Mouse (Mus musculus) CH12.LX (cell line): Measurements from ENCODE around the gene Cpne8. TPM values are rescaled to one million over a fixed set of nuclear protein-coding genes. Genes with fewer than 3 reads are reported as not detected.

Source experiments
- DNase-seq: peaks from one replicate; pipeline ENCODE4 v3.0.0-alpha.2; 2013; ENCODE audit errors: extremely low read depth
- H3K27ac ChIP-seq: 2 replicates; pipeline ENCODE4 v1.5.1; 2012; ENCODE audit warnings: low read depth, mild to moderate bottlenecking, control low read depth, moderate library complexity; ENCODE audit not compliant: insufficient read depth
- H3K27me3 ChIP-seq: replicated peaks from 2 replicates; pipeline ENCODE3; 2012; ENCODE audit warnings: inconsistent platforms
- H3K36me3 ChIP-seq, 2 experiments: replicated peaks in 1 of 2; 2 replicates each; pipeline versions ENCODE3 to v1.6.1; 2012; ENCODE audit warnings: inconsistent platforms in 1 of 2, low read length in 1 of 2, mild to moderate bottlenecking in 1 of 2, mixed read lengths in 1 of 2, moderate library complexity in 1 of 2; ENCODE audit not compliant: control insufficient read depth in 1 of 2, insufficient read depth in 1 of 2
- H3K4me1 ChIP-seq, 2 experiments: 2 replicates each; pipeline ENCODE4 v1.6.1; 2012; ENCODE audit warnings: inconsistent platforms in 1 of 2, moderate library complexity in 1 of 2; ENCODE audit not compliant: insufficient read depth in 2 of 2, control insufficient read depth in 1 of 2
- H3K4me2 ChIP-seq: 2 replicates; pipeline ENCODE4 v1.6.1; 2012; ENCODE audit warnings: low read depth, mild to moderate bottlenecking, control low read depth; ENCODE audit not compliant: poor library complexity, insufficient read depth, severe bottlenecking
- H3K4me3 ChIP-seq, 3 experiments: fragments of 150-350 bp in 1 of 3; sonication (generic) in 1 of 3; replicated peaks in 1 of 3; 2 replicates each; pipeline versions ENCODE3 to v1.5.1; 2011 to 2012; ENCODE audit warnings: low read depth in 2 of 3, low read length in 2 of 3, mild to moderate bottlenecking in 2 of 3, moderate library complexity in 2 of 3, control low read depth in 1 of 3, improper control_type of control experiment in 1 of 3, inconsistent platforms in 1 of 3, mixed read lengths in 1 of 3; ENCODE audit not compliant: poor library complexity in 1 of 3
- H3K79me2 ChIP-seq: replicated peaks from 2 replicates; pipeline ENCODE4 v1.6.1; 2012; ENCODE audit warnings: mild to moderate bottlenecking, moderate library complexity; ENCODE audit not compliant: control insufficient read depth, poor library complexity, insufficient read depth, severe bottlenecking; ENCODE audit errors: extremely low read depth
- H3K9ac ChIP-seq: 2 replicates; pipeline ENCODE4 v1.6.1; 2012; ENCODE audit warnings: low read depth, mild to moderate bottlenecking, control low read depth, moderate library complexity; ENCODE audit not compliant: insufficient read depth
- H3K9me3 ChIP-seq: replicated peaks from 2 replicates; pipeline ENCODE3; 2012; ENCODE audit warnings: low read length, inconsistent platforms, mixed read lengths
- BHLHE40 ChIP-seq: IDR thresholded peaks from 2 replicates; pipeline ENCODE4 v1.6.1; 2011; ENCODE audit warnings: mild to moderate bottlenecking, low read depth, low read length, improper control_type of control experiment
- CHD1 ChIP-seq: IDR thresholded peaks from 2 replicates; pipeline ENCODE4 v1.6.1; 2012; ENCODE audit warnings: low read depth, low read length, improper control_type of control experiment, inconsistent platforms
- CTCF ChIP-seq, 2 experiments: IDR thresholded peaks in 1 of 2; conservative IDR thresholded peaks in 1 of 2; 2 replicates each; pipeline ENCODE4 v1.5.1; 2011 to 2012; ENCODE audit warnings: low read depth in 2 of 2, low read length in 2 of 2, improper control_type of control experiment in 1 of 2, inconsistent platforms in 1 of 2, mild to moderate bottlenecking in 1 of 2, moderate library complexity in 1 of 2
- ETS1 ChIP-seq: conservative IDR thresholded peaks from 2 replicates; pipeline ENCODE4 v1.6.1; 2012; ENCODE audit warnings: low read depth, mild to moderate bottlenecking, inconsistent platforms, low read length, improper control_type of control experiment, moderate library complexity
- IRF4 ChIP-seq: IDR thresholded peaks from 2 replicates; pipeline ENCODE4 v1.6.1; 2014; ENCODE audit warnings: low read depth, mild to moderate bottlenecking, inconsistent platforms, low read length, improper control_type of control experiment
- JUND ChIP-seq: conservative IDR thresholded peaks from 2 replicates; pipeline ENCODE4 v1.6.1; 2011; ENCODE audit warnings: low read depth, low read length, improper control_type of control experiment
- KAT2A ChIP-seq: IDR thresholded peaks from 2 replicates; pipeline ENCODE4 v1.6.1; 2012; ENCODE audit warnings: low read length, improper control_type of control experiment, inconsistent platforms; ENCODE audit not compliant: insufficient replicate concordance
- MAFK ChIP-seq: IDR thresholded peaks from 2 replicates; pipeline ENCODE4 v1.6.1; 2011; ENCODE audit warnings: low read length, improper control_type of control experiment; ENCODE audit not compliant: insufficient replicate concordance
- MEF2A ChIP-seq: IDR thresholded peaks from 2 replicates; pipeline ENCODE4 v1.6.1; 2014; ENCODE audit warnings: low read depth, mild to moderate bottlenecking, inconsistent platforms, low read length, improper control_type of control experiment, borderline replicate concordance
- MXI1 ChIP-seq: IDR thresholded peaks from 2 replicates; pipeline ENCODE4 v1.6.1; 2011; ENCODE audit warnings: mild to moderate bottlenecking, low read depth, low read length, improper control_type of control experiment
- MYC ChIP-seq: IDR thresholded peaks from 2 replicates; pipeline ENCODE4 v1.6.1; 2011; ENCODE audit warnings: low read depth, mild to moderate bottlenecking, improper control_type of control experiment, low read length
- NELFE ChIP-seq: IDR thresholded peaks from 2 replicates; pipeline ENCODE4 v1.6.1; 2011; ENCODE audit warnings: low read depth, low read length, improper control_type of control experiment
- POLR2A ChIP-seq: IDR thresholded peaks from 2 replicates; pipeline ENCODE4 v1.6.1; 2011; ENCODE audit warnings: low read depth, mild to moderate bottlenecking, improper control_type of control experiment, low read length
- POLR2AphosphoS2 ChIP-seq: IDR thresholded peaks from 2 replicates; pipeline ENCODE4 v1.6.1; 2011; ENCODE audit warnings: low read depth, low read length, improper control_type of control experiment
- RAD21 ChIP-seq: IDR thresholded peaks from 2 replicates; pipeline ENCODE4 v1.6.1; 2011; ENCODE audit warnings: low read depth, mild to moderate bottlenecking, low read length, improper control_type of control experiment, moderate library complexity
- RCOR1 ChIP-seq: conservative IDR thresholded peaks from 2 replicates; pipeline ENCODE4 v1.6.1; 2012; ENCODE audit warnings: low read depth, mild to moderate bottlenecking, inconsistent platforms, low read length, improper control_type of control experiment
- SIN3A ChIP-seq: IDR thresholded peaks from 2 replicates; pipeline ENCODE4 v1.6.1; 2012; ENCODE audit warnings: low read length, improper control_type of control experiment, inconsistent platforms
- TCF12 ChIP-seq: IDR thresholded peaks from 2 replicates; pipeline ENCODE4 v1.6.1; 2014; ENCODE audit warnings: low read depth, mild to moderate bottlenecking, inconsistent platforms, low read length, improper control_type of control experiment
- USF1 ChIP-seq: IDR thresholded peaks from 2 replicates; pipeline ENCODE4 v1.6.1; 2014; ENCODE audit warnings: low read depth, mild to moderate bottlenecking, inconsistent platforms, low read length, improper control_type of control experiment
- USF2 ChIP-seq: conservative IDR thresholded peaks from 2 replicates; pipeline ENCODE4 v1.6.1; 2011; ENCODE audit warnings: low read depth, low read length, improper control_type of control experiment
- ZMIZ1 ChIP-seq: IDR thresholded peaks from 2 replicates; pipeline ENCODE4 v1.6.1; 2012; ENCODE audit warnings: low read depth, mild to moderate bottlenecking, inconsistent platforms, low read length, improper control_type of control experiment
- dilution Hi-C: fragments of 300-500 bp; cut with MboI; formaldehyde crosslinking; loops from 2 replicates; pipeline ENCODE4 v1.14.3; 2020; ENCODE audit warnings: low sequenced_read_pairs; ENCODE audit not compliant: extremely low pct_unique_long_range_greater_than_20kb, extremely low pct_ligation_motif_present
- in situ Hi-C: fragments of 300-500 bp; cut with MboI; formaldehyde crosslinking; loops from 3 replicates; pipeline ENCODE4 v1.14.3; 2019; ENCODE audit warnings: low sequenced_read_pairs, low pct_ligation_motif_present, low pct_unique_long_range_greater_than_20kb, mixed read lengths
- polyA plus RNA-seq: library from polyadenylated mRNA; unstranded; fragments of >175 nt; gene quantifications from 2 replicates; pipeline ENCODE4 v1.2.1, GENCODE M21; 2012; ENCODE audit warnings: low read depth; ENCODE audit not compliant: insufficient read length
- total RNA-seq, 2 experiments: library from RNA; depleted of rRNA; stranded (reverse); fragments of 300-350 nt in 1 of 2; fragments of >200 nt in 1 of 2; gene quantifications; 2 replicates each; pipeline ENCODE4 v1.2.3; 2012 to 2014

Gene Cpne8
- total and polyA plus RNA-seq, 3 experiments, result 0.66 to 7.1 (median 1.2) TPM

- in situ Hi-C loops, result no loop called here
Measured at GRCm38 (mm10) chr15:90497080-90497479, 182.2 kb downstream of the Cpne8 start.

GRCm38 (mm10) chr15:90491558-90491957 is 187.7 kb downstream of the Cpne8 start:
- dilution Hi-C loops, result no loop called here
- Histone ChIP-seq H3K4me1 (no peaks in the 10 kb centered on the region), H3K9ac (no peak overlapping the region), H3K27me3 (no peaks in the 10 kb centered on the region), H3K27ac (no peak overlapping the region), H3K4me3 (no peak overlapping the region), H3K4me2 (no peak overlapping the region), H3K36me3 (no peaks in the 10 kb centered on the region), H3K9me3 (peaks cover 44% of the 10 kb centered on the region), H3K79me2 (no peaks in the 10 kb centered on the region)
- no peak for DNase-seq
- TF ChIP-seq USF2 (no peak), KAT2A (no peak), POLR2AphosphoS2 (no peak), MAFK (no peak), MEF2A (no peak), MXI1 (no peak), TCF12 (no peak), USF1 (no peak), CHD1 (no peak), RCOR1 (no peak), SIN3A (no peak), ZMIZ1 (no peak), JUND (no peak), BHLHE40 (no peak), MYC (no peak), ETS1 (no peak), RAD21 (no peak), NELFE (no peak), POLR2A (no peak)
- in situ Hi-C loops, result no loop called here

More at GRCm38 (mm10) chr15:90497080-90497479, 182.2 kb downstream of the Cpne8 start:
- Histone ChIP-seq H3K9me3 (peaks cover 57% of the 10 kb centered on the region), H3K36me3 (no peaks in the 10 kb centered on the region), H3K27me3 (no peaks in the 10 kb centered on the region), H3K79me2 (no peaks in the 10 kb centered on the region), H3K9ac (no peak overlapping the region), H3K4me2 (no peak overlapping the region), H3K4me1 (no peaks in the 10 kb centered on the region), H3K4me3 (no peak overlapping the region), H3K27ac (no peak overlapping the region)
- dilution Hi-C loops, result no loop called here
- no peak for DNase-seq
- TF ChIP-seq MXI1 (no peak), IRF4 (no peak), CTCF (conservative IDR thresholded peaks at IDR 0.05 in 1 of 2, IDR thresholded peaks at IDR 0.05 in 1 of 2; ENCODE audit: low read depth in 2 of 2, low read length in 2 of 2) (no peak)
